Mouse (Mus musculus): ENCODE measurements around the gene Krt17.
"Not testable (repeated sequence)": the region's sequence is repeated elsewhere in the genome, so short reads cannot be mapped to it uniquely, and the experiment has no call there.

Gene Krt17

DNA sequence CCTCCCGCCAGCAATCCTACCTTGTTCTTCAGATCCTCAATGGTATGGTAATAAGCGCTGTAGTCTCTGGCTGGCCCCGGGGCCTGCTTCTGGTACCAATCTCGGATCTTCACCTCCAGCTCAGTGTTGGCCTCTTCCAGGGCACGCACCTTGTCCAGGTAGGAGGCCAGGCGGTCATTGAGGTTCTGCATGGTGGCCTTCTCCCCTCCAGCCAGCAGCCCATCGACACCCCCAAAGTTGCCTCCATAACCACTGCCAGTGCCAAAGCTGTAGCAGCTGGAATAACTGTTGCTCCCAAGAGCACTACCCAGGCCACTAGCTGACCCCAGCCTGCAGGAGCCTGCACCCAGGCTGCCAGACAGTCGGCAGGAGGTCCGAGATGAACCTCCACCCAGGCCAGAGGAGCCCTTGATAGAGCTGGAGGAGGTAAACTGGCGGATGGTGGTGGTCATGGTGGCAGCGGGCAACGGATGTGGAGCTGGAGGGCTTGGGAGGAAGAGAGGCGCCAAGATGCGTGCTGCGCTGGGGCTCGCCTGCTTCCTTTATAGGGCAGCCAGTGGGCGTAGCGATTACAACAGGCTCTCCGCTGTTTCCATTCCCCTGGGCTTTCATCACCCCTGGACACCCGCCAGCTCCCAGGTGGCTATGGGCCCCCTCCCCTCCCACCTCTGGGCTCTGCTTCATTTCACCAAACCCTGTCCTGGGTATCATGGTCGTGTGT, at the start of gene Krt17:
TSS of gene Krt17 (minus strand) at position 516 of the 721 bp plus-strand sequence.
- DNase-seq (ENCODE audit: low read depth, low spot score): no peak

- DNase-seq (ENCODE audit: low read depth, low spot score): not testable (repeated sequence)
These were observed 47.8 kb upstream of the Krt17 start for GRCm38 (mm10) chr11:100308672-100309071.

DNA sequence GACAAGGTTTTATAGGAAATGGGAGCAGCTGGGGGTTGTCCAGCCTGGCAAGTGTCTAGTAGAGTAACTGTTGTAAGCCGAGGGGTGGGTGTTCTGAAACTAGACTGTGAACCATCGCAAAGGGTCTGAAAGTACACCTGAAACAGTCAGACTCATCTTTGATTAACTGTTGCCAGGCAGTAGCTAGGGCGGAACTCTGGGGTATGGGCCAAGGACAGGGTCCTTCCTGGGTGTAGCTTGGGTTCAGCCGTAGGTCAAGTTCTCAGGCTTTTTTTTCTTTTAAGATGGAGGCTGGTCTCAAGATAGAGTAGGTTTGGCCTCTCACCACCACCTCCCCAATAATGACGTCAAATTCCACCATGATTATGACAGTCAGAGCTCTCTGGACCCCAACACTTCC, 47.1 kb upstream of the Krt17 start:
- DNase-seq (ENCODE audit: low read depth, low spot score): no peak

DNA sequence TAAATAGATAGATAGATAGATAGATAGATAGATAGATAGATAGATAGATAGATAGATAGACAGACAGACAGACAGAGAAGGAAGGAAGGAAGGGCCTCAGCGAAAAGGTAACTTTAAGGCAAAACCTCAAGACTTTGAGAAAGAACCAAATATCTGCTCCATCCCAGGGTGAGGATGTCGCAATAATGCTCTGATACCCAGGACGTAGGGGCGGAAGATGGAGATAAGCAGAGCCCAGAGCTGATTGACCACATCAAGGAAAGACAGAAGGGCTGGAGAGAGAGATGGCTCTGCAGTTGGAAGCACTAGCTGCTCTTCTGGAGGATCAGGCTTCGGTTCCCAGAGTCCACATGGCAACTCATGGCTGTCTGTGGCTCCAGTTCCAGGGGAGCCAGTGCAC, 40.5 kb upstream of the Krt17 start:
- no peak for DNase-seq (ENCODE audit: low read depth, low spot score)

DNA sequence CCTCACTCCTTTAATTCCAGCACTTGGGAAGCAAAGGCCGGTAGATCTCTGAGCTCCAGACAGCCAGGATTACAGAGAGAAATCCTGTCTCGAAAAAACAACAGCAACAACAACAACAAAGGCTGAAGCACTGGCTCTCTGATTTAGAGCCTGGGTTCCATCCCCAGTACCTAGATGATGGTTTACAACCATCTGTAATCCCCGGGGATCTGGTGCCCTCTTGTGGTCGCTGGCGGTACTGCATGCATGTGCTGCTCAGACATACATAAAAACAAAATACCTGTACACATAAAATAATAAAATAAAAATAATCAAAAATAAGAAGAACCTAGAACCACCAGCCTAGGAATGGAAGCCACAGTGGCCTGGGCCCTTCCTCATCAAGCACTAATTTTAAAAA, 39.5 kb upstream of the Krt17 start:
- peak; percentile 88 for DNase-seq (ENCODE audit: low read depth, low spot score)

DNA sequence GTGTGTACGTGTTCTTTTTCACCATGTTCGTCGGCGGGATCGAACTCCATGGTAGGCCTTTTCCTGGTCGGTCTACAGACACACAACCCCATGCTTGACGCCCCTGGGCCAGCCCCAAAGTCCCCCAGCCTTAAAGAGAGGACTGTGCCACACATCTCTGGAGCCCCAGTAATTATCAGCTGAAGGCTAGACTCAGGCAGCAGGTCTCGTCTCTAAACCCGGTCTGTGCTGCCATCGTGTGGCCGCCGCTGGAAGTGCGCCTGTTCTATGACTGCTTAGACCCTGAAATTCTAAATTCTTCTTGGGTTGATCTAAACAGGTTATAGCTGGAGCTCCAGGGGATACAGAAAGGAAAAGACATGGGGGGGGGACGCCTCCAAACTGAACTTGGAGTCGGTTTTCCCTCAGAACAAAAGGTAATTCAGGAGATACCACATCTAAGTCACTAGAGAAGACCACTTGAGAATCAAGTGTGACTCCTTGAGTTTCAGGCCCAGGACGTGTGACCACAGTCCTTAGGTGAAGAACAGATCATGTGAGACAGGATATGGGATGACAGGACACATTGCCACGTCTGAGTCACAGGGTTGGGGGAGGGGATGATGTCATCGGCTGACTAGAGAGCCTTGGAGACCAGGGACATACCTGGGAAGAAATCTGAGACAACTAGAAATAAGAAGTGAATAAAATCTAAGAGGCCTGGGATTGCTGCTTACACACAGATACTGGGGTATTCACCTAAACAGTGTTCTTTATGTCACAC, 37.6 kb upstream of the Krt17 start:
- DNase-seq (ENCODE audit: low read depth, low spot score): peak; percentile 92

DNA sequence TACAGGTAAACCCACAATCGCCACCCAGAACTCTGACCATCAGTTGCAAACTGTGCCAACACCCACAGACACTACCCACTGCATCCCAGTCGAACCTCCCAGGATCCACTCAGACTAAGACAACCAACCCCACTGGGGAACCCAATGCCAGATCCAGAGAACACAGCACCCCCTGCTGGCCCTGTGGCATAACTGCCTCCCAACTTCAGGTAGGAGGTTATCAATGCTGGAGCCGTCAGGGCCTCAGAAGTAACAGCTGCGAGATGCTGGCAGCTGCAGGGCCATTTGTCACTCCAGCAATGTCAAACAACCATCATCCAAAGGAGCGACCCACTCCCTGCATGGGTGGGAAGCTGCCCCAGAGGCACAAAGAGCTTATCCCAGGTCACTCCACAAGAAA, 37.0 kb upstream of the Krt17 start:
- DNase-seq (ENCODE audit: low read depth, low spot score): peak; percentile 74

DNA sequence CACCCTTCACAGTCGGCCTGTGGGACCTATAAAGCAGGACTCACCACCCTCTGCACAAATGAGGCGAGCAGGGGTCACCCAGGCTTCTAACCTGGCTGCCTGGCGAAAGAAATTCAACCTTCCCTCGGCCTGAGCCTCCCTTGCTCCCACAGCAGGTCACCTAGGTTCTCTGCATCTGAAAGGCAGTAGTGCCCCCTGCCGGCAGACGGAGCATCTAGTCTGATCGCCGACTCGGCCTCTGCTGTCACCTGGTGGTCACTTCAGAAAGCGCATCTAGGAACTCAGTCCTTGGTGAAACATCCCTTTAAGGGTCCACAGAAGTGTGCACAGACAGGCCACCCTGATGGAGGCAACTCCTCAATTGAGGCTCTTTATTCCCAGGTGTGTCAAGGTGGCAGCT, 34.5 kb upstream of the Krt17 start:
- peak; percentile 91 for DNase-seq (ENCODE audit: low read depth, low spot score)

GRCm38 (mm10) chr11:100292884-100293283, 32.1 kb upstream of the Krt17 start:
- no peak for DNase-seq (ENCODE audit: low read depth, low spot score)

- DNase-seq (ENCODE audit: low read depth, low spot score): no peak
These were observed 29.4 kb upstream of the Krt17 start for GRCm38 (mm10) chr11:100290235-100290634.

- DNase-seq (ENCODE audit: low read depth, low spot score): no peak
These were observed 28.1 kb upstream of the Krt17 start for GRCm38 (mm10) chr11:100288942-100289341.

DNA sequence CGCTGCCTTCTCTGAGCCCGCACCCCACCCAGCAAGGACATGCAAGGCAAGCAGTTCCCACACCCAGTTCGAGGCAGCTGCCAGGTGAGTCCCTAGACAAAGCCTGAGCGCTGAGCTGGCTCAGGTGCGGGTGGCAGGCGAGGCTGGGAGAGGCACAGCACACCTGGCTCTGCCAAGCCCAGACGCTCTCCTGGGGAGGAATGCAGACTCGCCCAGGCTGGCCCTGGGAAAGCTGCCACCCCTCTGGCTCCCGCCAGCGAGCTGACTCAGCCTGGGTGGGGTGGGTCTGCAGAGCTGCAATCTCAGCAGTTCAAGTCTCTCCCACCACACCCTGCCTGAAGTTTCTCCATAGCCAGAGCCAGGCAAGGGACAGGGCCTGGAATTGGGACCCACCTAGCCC, 26.2 kb upstream of the Krt17 start:
- DNase-seq (ENCODE audit: low read depth, low spot score): no peak

GRCm38 (mm10) chr11:100284988-100285387, 24.2 kb upstream of the Krt17 start:
- DNase-seq (ENCODE audit: low read depth, low spot score): no peak

GRCm38 (mm10) chr11:100282549-100282948, 21.7 kb upstream of the Krt17 start:
- DNase-seq (ENCODE audit: low read depth, low spot score): peak; percentile 79

- peak; percentile 87 for DNase-seq (ENCODE audit: low read depth, low spot score)
These were observed 21.0 kb upstream of the Krt17 start for GRCm38 (mm10) chr11:100281596-100282544.

DNA sequence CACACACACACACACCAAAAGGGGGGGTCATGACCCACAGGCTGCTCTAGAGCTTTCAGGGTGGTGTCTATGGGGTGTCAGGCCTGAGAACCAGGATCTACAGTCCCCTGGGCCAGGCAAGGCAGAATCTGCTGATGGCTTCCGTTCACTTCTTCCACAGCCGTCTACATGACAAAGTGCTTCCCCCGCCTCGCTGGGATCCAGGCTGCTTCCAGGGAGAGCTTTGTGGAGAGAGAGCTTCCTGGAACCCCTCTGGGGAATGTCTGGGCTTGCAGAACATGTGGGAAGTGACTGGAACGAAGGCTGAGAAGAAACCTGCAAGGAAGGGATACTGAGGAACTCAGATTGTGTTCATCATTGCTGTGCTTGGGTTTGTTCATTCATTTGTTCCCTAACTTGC, 17.9 kb upstream of the Krt17 start:
- no peak for DNase-seq (ENCODE audit: low read depth, low spot score)

DNA sequence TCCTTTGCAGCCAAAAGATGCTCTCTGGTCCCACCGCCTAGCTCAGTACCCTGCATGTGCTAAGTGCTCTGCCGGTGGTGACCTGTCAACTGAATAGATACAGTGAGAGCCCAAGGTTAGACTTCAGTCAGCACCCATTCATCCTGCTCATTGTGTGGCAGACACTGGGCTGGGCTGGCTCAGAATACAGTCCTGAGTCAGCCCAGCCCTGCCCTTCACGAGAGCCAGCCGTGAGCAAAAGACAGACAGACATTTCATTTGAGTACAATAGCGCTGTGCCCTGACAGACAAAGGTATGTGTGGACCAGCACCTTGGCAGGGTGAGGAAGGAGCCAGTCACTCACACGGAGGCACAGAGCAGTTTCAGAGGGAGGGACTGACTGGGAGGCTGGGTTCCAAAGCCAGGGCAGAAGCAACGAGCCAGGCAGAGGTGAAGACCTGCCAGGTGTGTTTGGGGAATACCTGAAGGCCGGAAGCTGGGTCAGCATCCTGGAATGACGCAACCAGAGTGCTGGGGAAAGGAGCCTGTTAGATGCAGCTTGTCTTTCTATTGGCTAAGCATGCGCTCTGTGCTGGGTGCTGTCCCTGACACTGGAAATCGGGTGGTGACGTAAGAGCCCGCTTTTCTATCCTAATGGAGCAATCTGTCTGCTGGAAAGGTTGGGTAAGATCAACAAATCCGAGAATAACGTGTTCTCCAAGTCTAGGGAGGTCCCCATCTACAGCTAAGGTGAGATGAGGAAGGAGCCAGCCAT, 17.1 kb upstream of the Krt17 start:
- DNase-seq (ENCODE audit: low read depth, low spot score): no peak

- DNase-seq (ENCODE audit: low read depth, low spot score): no peak
These were observed 14.6 kb upstream of the Krt17 start for GRCm38 (mm10) chr11:100275466-100275865.

GRCm38 (mm10) chr11:100274719-100275118, 13.9 kb upstream of the Krt17 start:
- no peak for DNase-seq (ENCODE audit: low read depth, low spot score)

DNA sequence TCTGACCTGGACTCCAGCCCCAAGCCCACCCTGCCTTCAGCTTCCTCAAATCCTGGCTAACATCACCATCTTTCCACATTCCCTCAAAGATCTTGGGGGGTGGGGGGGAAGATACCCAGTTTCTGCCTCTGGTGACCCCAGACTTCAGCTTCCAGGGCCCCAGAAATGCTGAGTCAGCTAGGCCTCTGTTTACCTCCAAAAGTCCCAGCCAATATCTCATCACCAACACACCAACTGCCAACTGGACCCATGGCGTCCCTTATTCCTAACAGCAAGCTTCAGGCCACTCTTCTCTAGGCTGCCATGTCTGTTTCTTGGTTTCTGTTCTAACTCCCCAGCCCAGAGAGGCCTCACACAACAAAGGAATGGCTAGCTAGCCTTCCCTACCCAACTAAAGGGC, 11.0 kb upstream of the Krt17 start:
- no peak for DNase-seq (ENCODE audit: low read depth, low spot score)

- no peak for DNase-seq (ENCODE audit: low read depth, low spot score)
These were observed 9.0 kb upstream of the Krt17 start, which contains the start of gene Krt42 for GRCm38 (mm10) chr11:100269821-100270332. Gene Krt42 (minus strand): TSS chr11:100269871.
